Mouse (Mus musculus): ENCODE results near the gene Fbxw13. TPM values are rescaled to one million over a fixed set of nuclear protein-coding genes. Genes with fewer than 3 reads are reported as not detected.
A peak's percentile ranks its signal among the peaks of the same experiment; 100 is the strongest.
"Not testable (repeated sequence)": the region's sequence is repeated elsewhere in the genome, so short reads cannot be mapped to it uniquely, and the experiment has no call there.

Gene Fbxw13
- not detected in 2 replicates for polyA plus RNA-seq (2012; rRNA removed)

- H3K4me3 ChIP-seq (ENCODE audit: insufficient read depth, low read depth, low read length); H3K4me1 ChIP-seq (ENCODE audit: control insufficient read depth, insufficient read depth, low read length); DNase-seq; H3K27me3 ChIP-seq (replicated peaks; ENCODE audit: control insufficient read depth, insufficient read depth, low read length); H3K36me3 ChIP-seq (ENCODE audit: control insufficient read depth, insufficient read depth, low read length); H3K27ac ChIP-seq (ENCODE audit: insufficient read depth, low read depth, low read length): not testable (repeated sequence)
- 86% methylated on average over 3 of the region's 3 CpGs for WGBS
These were observed at the start of gene Fbxw13 for GRCm38 (mm10) chr9:109195875-109196274. Fbxw13 (minus strand) TSS chr9:109195975.

- no peak for TF ChIP-seq CTCF (conservative IDR thresholded peaks at IDR 0.05; ENCODE audit: insufficient read depth, insufficient read length, low read depth, low read length)
- TF ChIP-seq POLR2A (IDR thresholded peaks at IDR 0.05; ENCODE audit: low read depth, low read length) = no peak
- DNase-seq = no peak
- Histone ChIP-seq H3K4me1 (ENCODE audit: control insufficient read depth, insufficient read depth, low read length) (no peaks in the 10 kb centered on the region), H3K4me3 (ENCODE audit: insufficient read depth, low read depth, low read length) (no peak within 1 kb of the TSS), H3K27me3 (replicated peaks; ENCODE audit: control insufficient read depth, insufficient read depth, low read length) (no peaks in the 10 kb centered on the region), H3K27ac (ENCODE audit: insufficient read depth, low read depth, low read length) (no peak within 1 kb of the TSS), H3K36me3 (ENCODE audit: control insufficient read depth, insufficient read depth, low read length) (no peaks in the 10 kb centered on the region)
- 81% methylated on average over 1 of the region's 1 CpGs for WGBS
These were observed 38.9 kb upstream of the Fbxw13 start, which contains the start of gene Fbxw20 for GRCm38 (mm10) chr9:109234654-109235053. Fbxw20 (minus strand) TSS chr9:109234754.

DNA sequence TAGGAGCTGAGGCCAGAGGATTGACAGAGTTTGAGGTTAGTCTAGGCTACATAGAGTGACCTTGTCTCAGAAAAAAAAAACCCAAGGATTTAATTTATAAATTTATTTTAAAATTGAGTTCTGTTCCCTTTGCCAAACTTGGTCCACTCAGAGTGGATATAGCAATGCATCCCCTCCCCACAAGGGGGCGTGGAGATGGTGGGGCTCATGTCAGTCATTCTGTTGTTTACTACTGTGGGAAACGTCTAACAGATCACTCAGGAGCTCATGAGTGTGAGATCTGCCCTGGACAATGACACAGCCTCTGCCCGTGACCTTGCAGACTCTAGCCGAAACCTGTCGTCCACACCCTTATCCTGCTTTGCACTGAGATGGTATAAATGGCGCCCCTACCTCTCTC lies 22.7 kb upstream of the Fbxw13 start:
- WGBS = 61% methylated on average over 6 of the region's 6 CpGs
- Histone ChIP-seq H3K27me3 (replicated peaks; ENCODE audit: control insufficient read depth, insufficient read depth, low read length) (no peaks in the 10 kb centered on the region), H3K4me3 (ENCODE audit: insufficient read depth, low read depth, low read length) (no peak overlapping the region), H3K4me1 (ENCODE audit: control insufficient read depth, insufficient read depth, low read length) (no peaks in the 10 kb centered on the region), H3K27ac (ENCODE audit: insufficient read depth, low read depth, low read length) (no peak overlapping the region), H3K36me3 (ENCODE audit: control insufficient read depth, insufficient read depth, low read length) (no peaks in the 10 kb centered on the region)
- no peak for DNase-seq
- TF ChIP-seq POLR2A (IDR thresholded peaks at IDR 0.05; ENCODE audit: low read depth, low read length) = no peak
- 0 out of 2 replicates have a peak, but pooled peaks have one; percentile 16 for TF ChIP-seq CTCF (conservative IDR thresholded peaks at IDR 0.05; ENCODE audit: insufficient read depth, insufficient read length, low read depth, low read length)

DNA sequence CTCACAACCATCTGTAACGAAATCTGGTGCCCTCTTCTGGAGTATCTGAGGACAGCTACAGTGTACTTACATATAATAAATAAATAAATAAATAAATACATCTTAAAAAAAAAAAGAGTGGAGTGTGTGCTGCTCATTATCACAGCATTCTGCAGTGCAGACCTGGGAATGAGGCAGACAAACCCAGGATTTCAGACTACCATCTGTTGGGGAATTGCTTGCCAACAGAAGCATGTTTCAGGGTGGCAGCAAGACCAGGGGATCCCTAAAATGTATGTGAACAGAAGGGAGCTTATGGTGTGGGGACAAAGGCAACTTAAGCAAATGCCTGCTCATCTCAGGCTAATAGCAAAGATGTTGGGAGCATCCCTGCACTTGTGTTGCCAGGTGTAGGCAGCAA lies 5.6 kb upstream of the Fbxw13 start:
- H3K27me3 ChIP-seq (replicated peaks; ENCODE audit: control insufficient read depth, insufficient read depth, low read length); H3K4me1 ChIP-seq (ENCODE audit: control insufficient read depth, insufficient read depth, low read length); H3K27ac ChIP-seq (ENCODE audit: insufficient read depth, low read depth, low read length); H3K36me3 ChIP-seq (ENCODE audit: control insufficient read depth, insufficient read depth, low read length); H3K4me3 ChIP-seq (ENCODE audit: insufficient read depth, low read depth, low read length); DNase-seq: not testable (repeated sequence)
- WGBS = 68% methylated on average over 1 of the region's 1 CpGs

DNA sequence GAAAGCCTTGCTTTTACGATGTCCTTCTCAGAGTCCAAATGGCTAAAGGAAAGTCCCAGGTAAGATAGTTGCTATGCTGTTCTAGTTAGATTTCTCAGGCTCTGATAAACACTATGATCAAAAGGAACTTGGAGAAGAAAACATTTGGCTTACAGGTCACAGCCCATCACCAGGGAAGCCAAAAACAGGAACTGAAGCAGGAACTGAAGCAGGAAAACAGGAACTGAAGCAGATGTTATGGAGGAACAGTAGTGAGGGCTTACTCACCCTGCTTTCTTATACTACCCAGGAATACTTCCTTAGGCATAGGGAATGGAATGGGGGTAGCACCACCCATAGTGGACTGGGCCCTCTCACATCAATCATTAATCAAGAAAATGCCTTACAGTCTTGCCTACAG lies 4.6 kb upstream of the Fbxw13 start:
- H3K27me3 ChIP-seq (replicated peaks; ENCODE audit: control insufficient read depth, insufficient read depth, low read length) = no peaks in the 10 kb centered on the region
- DNase-seq = no peak
- no peak for TF ChIP-seq CTCF (conservative IDR thresholded peaks at IDR 0.05; ENCODE audit: insufficient read depth, insufficient read length, low read depth, low read length)
- TF ChIP-seq POLR2A (IDR thresholded peaks at IDR 0.05; ENCODE audit: low read depth, low read length) = no peak
- no peaks in the 10 kb centered on the region for H3K36me3 ChIP-seq (ENCODE audit: control insufficient read depth, insufficient read depth, low read length)
- WGBS = 86% methylated on average over 1 of the region's 1 CpGs
- H3K4me3 ChIP-seq (ENCODE audit: insufficient read depth, low read depth, low read length) = no peak overlapping the region
- H3K27ac ChIP-seq (ENCODE audit: insufficient read depth, low read depth, low read length) = no peak overlapping the region
- H3K4me1 ChIP-seq (ENCODE audit: control insufficient read depth, insufficient read depth, low read length) = no peaks in the 10 kb centered on the region

GRCm38 (mm10) chr9:109199353-109199752 lies 3.6 kb upstream of the Fbxw13 start:
- H3K27ac ChIP-seq (ENCODE audit: insufficient read depth, low read depth, low read length) = no peak overlapping the region
- H3K4me1 ChIP-seq (ENCODE audit: control insufficient read depth, insufficient read depth, low read length) = no peaks in the 10 kb centered on the region
- H3K4me3 ChIP-seq (ENCODE audit: insufficient read depth, low read depth, low read length) = no peak overlapping the region
- H3K27me3 ChIP-seq (replicated peaks; ENCODE audit: control insufficient read depth, insufficient read depth, low read length) = no peaks in the 10 kb centered on the region
- H3K36me3 ChIP-seq (ENCODE audit: control insufficient read depth, insufficient read depth, low read length) = no peaks in the 10 kb centered on the region
- WGBS = 59% methylated on average over 1 of the region's 1 CpGs
- no peak for DNase-seq
- TF ChIP-seq CTCF (conservative IDR thresholded peaks at IDR 0.05; ENCODE audit: insufficient read depth, insufficient read length, low read depth, low read length) (no peak), POLR2A (IDR thresholded peaks at IDR 0.05; ENCODE audit: low read depth, low read length) (no peak)

GRCm38 (mm10) chr9:109177208-109177607 lies 18.6 kb downstream of the Fbxw13 start:
- Histone ChIP-seq H3K27me3 (replicated peaks; ENCODE audit: control insufficient read depth, insufficient read depth, low read length) (no peaks in the 10 kb centered on the region), H3K4me1 (ENCODE audit: control insufficient read depth, insufficient read depth, low read length) (no peaks in the 10 kb centered on the region), H3K27ac (ENCODE audit: insufficient read depth, low read depth, low read length) (no peak overlapping the region), H3K36me3 (ENCODE audit: control insufficient read depth, insufficient read depth, low read length) (no peaks in the 10 kb centered on the region), H3K4me3 (ENCODE audit: insufficient read depth, low read depth, low read length) (no peak overlapping the region)
- no peak for DNase-seq
- TF ChIP-seq CTCF (conservative IDR thresholded peaks at IDR 0.05; ENCODE audit: insufficient read depth, insufficient read length, low read depth, low read length) (no peak), POLR2A (IDR thresholded peaks at IDR 0.05; ENCODE audit: low read depth, low read length) (no peak)
- 80% methylated on average over 1 of the region's 1 CpGs for WGBS

DNA sequence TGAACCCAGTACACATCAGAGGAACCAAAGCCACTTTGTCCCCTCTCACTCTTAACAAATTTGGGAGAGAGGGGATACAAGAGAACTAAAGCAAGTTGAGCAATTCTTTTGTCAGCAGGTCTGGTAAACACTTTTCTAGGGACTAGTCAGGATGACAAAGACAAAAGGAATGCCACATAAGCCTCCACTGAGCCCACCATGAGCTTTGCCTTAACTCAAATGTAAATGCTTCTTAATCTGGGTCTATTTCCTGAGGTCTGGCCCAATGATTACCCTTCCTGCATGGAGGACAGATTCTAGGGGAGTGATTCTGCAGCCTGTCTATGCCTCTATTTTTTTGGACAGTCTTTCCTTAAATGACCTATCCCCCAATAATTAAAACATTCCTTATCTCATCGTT lies 19.5 kb downstream of the Fbxw13 start:
- H3K27ac ChIP-seq (ENCODE audit: insufficient read depth, low read depth, low read length) = no peak overlapping the region
- no peaks in the 10 kb centered on the region for H3K36me3 ChIP-seq (ENCODE audit: control insufficient read depth, insufficient read depth, low read length)
- TF ChIP-seq CTCF (conservative IDR thresholded peaks at IDR 0.05; ENCODE audit: insufficient read depth, insufficient read length, low read depth, low read length) (no peak), POLR2A (IDR thresholded peaks at IDR 0.05; ENCODE audit: low read depth, low read length) (no peak)
- no peaks in the 10 kb centered on the region for H3K27me3 ChIP-seq (replicated peaks; ENCODE audit: control insufficient read depth, insufficient read depth, low read length)
- whole genome bisulfite sequencing = 87% methylated on average over 1 of the region's 1 CpGs
- no peak for DNase-seq
- no peaks in the 10 kb centered on the region for H3K4me1 ChIP-seq (ENCODE audit: control insufficient read depth, insufficient read depth, low read length)
- no peak overlapping the region for H3K4me3 ChIP-seq (ENCODE audit: insufficient read depth, low read depth, low read length)
